Mouse (Mus musculus) embryonic facial prominence, embryonic 15.5 days (tissue): ENCODE data around the gene Fmn2. TPM values are rescaled to one million over a fixed set of nuclear protein-coding genes. Genes with fewer than 3 reads are reported as not detected.

Experiments used
- ATAC-seq: fragments of 200-750 bp; cut with Nextera tagmentation; 2 replicates; pipeline ENCODE4 v1.8.0; 2017; ENCODE audit warnings: low read depth, moderate TSS enrichment; ENCODE audit not compliant: insufficient number of reproducible peaks, low FRiP score, low TSS enrichment
- H3K27ac ChIP-seq: fragments of 300-500 bp; sonication (generic); replicated peaks from 2 replicates; pipeline ENCODE4 v1.5.1; 2015; ENCODE audit warnings: mild to moderate bottlenecking, inconsistent platforms
- H3K27me3 ChIP-seq: fragments of 300-500 bp; sonication (generic); 2 replicates; pipeline ENCODE4 v1.6.1; 2015; ENCODE audit warnings: inconsistent platforms
- H3K36me3 ChIP-seq: fragments of 300-500 bp; sonication (generic); 2 replicates; pipeline ENCODE4 v1.6.1; 2015; ENCODE audit warnings: mild to moderate bottlenecking, inconsistent platforms
- H3K4me1 ChIP-seq: fragments of 300-500 bp; sonication (generic); 2 replicates; pipeline ENCODE4 v1.6.1; 2015; ENCODE audit warnings: inconsistent platforms
- H3K4me2 ChIP-seq: fragments of 300-500 bp; sonication (generic); replicated peaks from 2 replicates; pipeline ENCODE4 v1.6.1; 2015; ENCODE audit warnings: mild to moderate bottlenecking, inconsistent platforms
- H3K4me3 ChIP-seq: fragments of 300-500 bp; sonication (generic); replicated peaks from 2 replicates; pipeline ENCODE4 v1.5.1; 2015; ENCODE audit warnings: mild to moderate bottlenecking, inconsistent platforms
- H3K9ac ChIP-seq: fragments of 300-500 bp; sonication (generic); 2 replicates; pipeline ENCODE4 v1.6.1; 2015; ENCODE audit warnings: inconsistent platforms
- H3K9me3 ChIP-seq: fragments of 300-500 bp; sonication (generic); replicated peaks from 2 replicates; pipeline ENCODE4 v1.6.1; 2016; ENCODE audit warnings: inconsistent platforms
- WGBS: fragments of 180-500 bp; shearing (Covaris S2); methylation state at CpG from one replicate; pipeline ENCODE4 v1.1.7; 2015; 5-methylcytosine and 5-hydroxymethylcytosine counted together
- polyA plus RNA-seq: library from polyadenylated mRNA; unstranded; fragments of >200 nt; fragmentation: Nextera tagmentation; extraction: Ambion mirVana; gene quantifications from 2 replicates; pipeline ENCODE4 v1.2.1, GENCODE M21; 2015

Fmn2 gene
- polyA plus RNA-seq, 1 experiment from 2014 or later = 1.9 TPM

- Histone ChIP-seq H3K9me3 (no peaks in the 10 kb centered on the region), H3K4me2 (no peak overlapping the region), H3K27me3 (no peaks in the 10 kb centered on the region), H3K9ac (no peak overlapping the region), H3K4me1 (no peaks in the 10 kb centered on the region), H3K27ac (no peak overlapping the region), H3K36me3 (no peaks in the 10 kb centered on the region), H3K4me3 (no peak overlapping the region)
- ATAC-seq = no peak
- WGBS = 25% methylated on average over 8 of the region's 8 CpGs
Observed at GRCm38 (mm10) chr1:174826562-174826961, 324.9 kb downstream of the Fmn2 start.

GRCm38 (mm10) chr1:174836861-174837260 lies 335.2 kb downstream of the Fmn2 start:
- no peak for ATAC-seq
- H3K36me3 ChIP-seq = no peaks in the 10 kb centered on the region
- H3K27ac ChIP-seq = no peak overlapping the region
- 97% methylated on average over 23 of the region's 23 CpGs for WGBS
- H3K27me3 ChIP-seq = no peaks in the 10 kb centered on the region
- no peak overlapping the region for H3K9ac ChIP-seq
- H3K4me1 ChIP-seq = 0 out of 2 replicates have a peak, but pooled peaks cover 4% of the 10 kb centered on the region
- no peaks in the 10 kb centered on the region for H3K9me3 ChIP-seq
- no peak overlapping the region for H3K4me3 ChIP-seq
- no peak overlapping the region for H3K4me2 ChIP-seq

GRCm38 (mm10) chr1:174844786-174845185 lies 343.2 kb downstream of the Fmn2 start:
- Histone ChIP-seq H3K9ac (no peak overlapping the region), H3K4me3 (no peak overlapping the region), H3K4me1 (0 out of 2 replicates have a peak, but pooled peaks cover 3% of the 10 kb centered on the region), H3K4me2 (no peak overlapping the region), H3K27me3 (no peaks in the 10 kb centered on the region), H3K36me3 (no peaks in the 10 kb centered on the region), H3K9me3 (no peaks in the 10 kb centered on the region), H3K27ac (no peak overlapping the region)
- no peak for ATAC-seq
- 65% methylated on average over 6 of the region's 6 CpGs for WGBS

- H3K4me3 ChIP-seq = no peak overlapping the region
- no peak overlapping the region for H3K4me2 ChIP-seq
- H3K9me3 ChIP-seq = no peaks in the 10 kb centered on the region
- H3K4me1 ChIP-seq = no peaks in the 10 kb centered on the region; the same call in 1 of the 2 replicates
- no peak for ATAC-seq
- no peaks in the 10 kb centered on the region for H3K36me3 ChIP-seq
- H3K27ac ChIP-seq = no peak overlapping the region
- H3K27me3 ChIP-seq = no peaks in the 10 kb centered on the region
- WGBS = 65% methylated on average over 2 of the region's 2 CpGs
- H3K9ac ChIP-seq = no peak overlapping the region
Observed at GRCm38 (mm10) chr1:174856188-174856587, 354.6 kb downstream of the Fmn2 start.

GRCm38 (mm10) chr1:174860407-174861118 lies 358.9 kb downstream of the Fmn2 start:
- H3K4me1 ChIP-seq = no peaks in the 10 kb centered on the region; the same call in 1 of the 2 replicates
- no peak for ATAC-seq
- no peak overlapping the region for H3K9ac ChIP-seq

More at GRCm38 (mm10) chr1:174860407-174861118, 358.9 kb downstream of the Fmn2 start:
- H3K4me2 ChIP-seq = no peak overlapping the region
- no peaks in the 10 kb centered on the region for H3K36me3 ChIP-seq
- H3K27ac ChIP-seq = no peak overlapping the region
- no peaks in the 10 kb centered on the region for H3K9me3 ChIP-seq
- H3K27me3 ChIP-seq = no peaks in the 10 kb centered on the region
- WGBS = 55% methylated on average over 10 of the region's 10 CpGs
- H3K4me3 ChIP-seq = no peak overlapping the region

Other genes with a start within 250 kb of the Fmn2 start
- 0.46 and 0.53 TPM in 2 replicates for gene Olfr419, start 249.8 kb upstream of the Fmn2 start, polyA plus RNA-seq
- not detected in 2 replicates for gene Mptx1, start 171.3 kb upstream of the Fmn2 start, polyA plus RNA-seq
- gene Olfr417, start 136.7 kb upstream of the Fmn2 start, polyA plus RNA-seq = 0.05 TPM in 1 of 2 replicates, not detected in the other
- gene Olfr248, start 110.8 kb upstream of the Fmn2 start, polyA plus RNA-seq = not detected in 2 replicates
- gene Olfr414, start 77.8 kb upstream of the Fmn2 start, polyA plus RNA-seq = 0.17 and 0.24 TPM in 2 replicates
- gene Olfr220, start 59.7 kb upstream of the Fmn2 start, polyA plus RNA-seq = 0.09 TPM in 1 of 2 replicates, not detected in the other